Mouse (Mus musculus) left cerebral cortex, adult 11 months (tissue): ENCODE measurements at regions not wholly inside any gene's neighbourhood (a gene's known extent, or its start where the extent isn't known, plus 50 kb on each side); places are given as distances from the start of the nearest gene placed in this dataset.
"Not testable (repeated sequence)": the region's sequence is repeated elsewhere in the genome, so short reads cannot be mapped to it uniquely, and the experiment has no call there.

ENCODE experiments used
- DNase-seq: peaks from one replicate; pipeline ENCODE4 v3.0.0; 2022; ENCODE audit warnings: low spot score

- not testable (repeated sequence) for DNase-seq
Observed at GRCm38 (mm10) chr1:161614091-161614490, 119.6 kb downstream of the Tnfsf18 start.

GRCm38 (mm10) chr1:161613658-161614057 lies 119.2 kb downstream of the Tnfsf18 start:
- not testable (repeated sequence) for DNase-seq

- DNase-seq = peak; percentile 6
Observed at GRCm38 (mm10) chr1:161607446-161607845, 113.0 kb downstream of the Tnfsf18 start.

- no peak for DNase-seq
Observed at GRCm38 (mm10) chr1:161602150-161602549, 107.7 kb downstream of the Tnfsf18 start.

GRCm38 (mm10) chr1:161601167-161601566 lies 106.7 kb downstream of the Tnfsf18 start:
- DNase-seq = no peak

DNA sequence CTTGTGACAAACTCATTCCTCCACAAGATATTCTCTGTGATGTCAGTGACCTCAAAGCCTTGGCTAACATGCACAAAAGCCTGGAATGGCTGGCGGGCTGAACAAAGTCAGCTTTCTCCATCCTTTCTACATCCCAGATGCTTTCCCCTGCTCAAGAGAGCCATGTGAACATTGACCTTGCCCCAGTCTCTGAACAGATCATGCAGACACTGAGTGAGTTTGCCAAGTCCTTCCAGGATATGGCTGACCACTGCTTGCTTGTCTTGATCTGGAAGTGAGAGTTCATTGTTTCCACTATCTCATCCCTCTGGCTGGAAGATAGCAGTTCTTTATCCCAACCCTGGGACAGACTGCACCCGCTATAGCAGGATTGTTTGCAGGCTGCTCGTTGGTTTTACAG lies 103.7 kb downstream of the Tnfsf18 start:
- no peak for DNase-seq

DNA sequence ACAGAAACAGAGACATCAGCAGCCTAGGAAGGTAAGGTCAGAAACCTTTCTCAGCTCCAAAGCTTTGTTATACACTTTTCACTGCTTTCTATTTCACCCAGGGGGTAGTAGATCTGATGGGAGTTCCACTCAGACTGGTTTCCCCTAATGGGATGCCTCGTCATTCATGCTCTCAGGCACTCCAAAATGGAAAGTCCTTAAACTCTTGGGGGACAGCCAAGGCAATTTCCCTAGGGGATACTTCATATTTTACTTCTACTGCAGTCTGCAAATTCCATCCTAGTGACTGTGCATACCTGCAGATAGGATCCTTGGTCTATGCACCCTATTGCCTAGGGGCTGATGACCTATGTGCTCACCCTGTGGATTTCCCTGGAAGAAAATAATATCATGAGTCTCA lies 82.1 kb downstream of the Tnfsf18 start:
- no peak for DNase-seq

DNA sequence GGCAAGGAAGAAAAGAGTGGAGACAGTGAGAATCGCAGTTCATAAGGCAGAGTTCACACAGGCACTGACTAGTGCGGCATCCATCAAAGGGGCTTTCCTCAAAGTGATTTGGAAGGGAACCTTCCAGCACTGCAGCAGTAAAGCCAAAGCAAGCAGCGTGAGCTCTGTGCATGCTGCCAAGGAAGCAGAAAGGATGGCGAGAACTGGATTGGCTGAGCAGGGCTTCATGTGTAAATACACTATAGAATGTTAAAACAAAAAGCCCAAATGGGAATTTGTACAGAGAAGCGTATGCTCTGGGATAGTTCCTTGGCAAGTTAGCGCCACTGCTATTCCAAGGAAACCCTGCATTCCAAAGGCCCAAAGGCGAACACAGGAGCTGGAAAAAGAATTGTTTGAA lies 81.5 kb downstream of the Tnfsf18 start:
- DNase-seq = no peak

- DNase-seq = no peak
Observed at GRCm38 (mm10) chr1:161575171-161575570, 80.7 kb downstream of the Tnfsf18 start.

GRCm38 (mm10) chr1:161570762-161571161 lies 76.3 kb downstream of the Tnfsf18 start:
- no peak for DNase-seq

DNA sequence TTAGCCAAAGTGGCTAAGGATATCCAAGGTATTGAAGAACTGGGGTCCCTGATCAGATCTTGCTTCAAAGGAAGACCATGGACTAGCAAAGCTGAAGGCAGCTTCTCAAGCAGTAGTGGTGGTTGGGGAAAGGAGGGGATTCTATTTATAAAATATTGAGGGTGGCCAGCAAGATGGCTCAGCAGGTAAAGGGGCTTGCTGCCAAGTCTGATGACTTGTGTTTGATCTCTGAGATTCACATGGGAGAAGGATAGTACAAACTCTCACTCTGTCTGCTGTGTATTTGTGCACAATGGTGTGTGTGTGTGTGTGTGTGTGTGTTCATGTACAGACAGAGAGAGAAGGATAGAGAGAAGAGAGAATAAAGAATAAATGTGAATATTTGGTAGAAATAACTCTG lies 73.4 kb downstream of the Tnfsf18 start:
- DNase-seq = no peak

- DNase-seq = no peak
Observed at GRCm38 (mm10) chr1:161560368-161560767, 65.9 kb downstream of the Tnfsf18 start.
